Mouse (Mus musculus) midbrain, embryonic 12.5 days (tissue): ENCODE results near the gene Gm20388. TPM values are rescaled to one million over a fixed set of nuclear protein-coding genes. Genes with fewer than 3 reads are reported as not detected.

Experiments used
- ATAC-seq: fragments of 200-750 bp; cut with Nextera tagmentation; 2 replicates; pipeline ENCODE4 v1.8.0; 2017; ENCODE audit warnings: low read depth, moderate TSS enrichment, moderate library complexity; ENCODE audit not compliant: low FRiP score
- H3K27ac ChIP-seq: fragments of 300-500 bp; sonication (generic); replicated peaks from 2 replicates; pipeline ENCODE4 v1.5.1; 2016; ENCODE audit warnings: mild to moderate bottlenecking
- H3K27me3 ChIP-seq: fragments of 300-500 bp; sonication (generic); 2 replicates; pipeline ENCODE4 v1.6.1; 2016; ENCODE audit warnings: mild to moderate bottlenecking
- H3K36me3 ChIP-seq: fragments of 300-500 bp; sonication (generic); 2 replicates; pipeline ENCODE4 v1.6.1; 2016
- H3K4me1 ChIP-seq: fragments of 300-500 bp; sonication (generic); 2 replicates; pipeline ENCODE4 v1.6.1; 2016
- H3K4me2 ChIP-seq: fragments of 300-500 bp; sonication (generic); replicated peaks from 2 replicates; pipeline ENCODE4 v1.6.1; 2016; ENCODE audit warnings: mild to moderate bottlenecking, moderate library complexity
- H3K4me3 ChIP-seq: fragments of 300-500 bp; sonication (generic); 2 replicates; pipeline ENCODE4 v1.5.1; 2016; ENCODE audit warnings: mild to moderate bottlenecking
- H3K9ac ChIP-seq: fragments of 300-500 bp; sonication (generic); replicated peaks from 2 replicates; pipeline ENCODE4 v1.6.1; 2016; ENCODE audit warnings: mild to moderate bottlenecking, moderate library complexity
- H3K9me3 ChIP-seq: fragments of 300-500 bp; sonication (generic); 2 replicates; pipeline ENCODE4 v1.6.1; 2016; ENCODE audit warnings: mild to moderate bottlenecking
- WGBS: fragments of 180-500 bp; shearing (Covaris S2); methylation state at CpG from one replicate; pipeline ENCODE4 v1.1.7; 2016; 5-methylcytosine and 5-hydroxymethylcytosine counted together
- polyA plus RNA-seq: library from polyadenylated mRNA; unstranded; fragments of >200 nt; fragmentation: Nextera tagmentation; extraction: Ambion mirVana; gene quantifications from 2 replicates; pipeline ENCODE4 v1.2.1, GENCODE M21; 2016

Gm20388 gene
- polyA plus RNA-seq, 1 experiment from 2014 or later: not detected

GRCm38 (mm10) chr8:120036578-120036977, 125.9 kb downstream of the Gm20388 start:
- Histone ChIP-seq H3K27ac (no peak overlapping the region), H3K4me2 (no peak overlapping the region), H3K9me3 (no peaks in the 10 kb centered on the region), H3K9ac (no peak overlapping the region), H3K4me1 (peaks cover 12% of the 10 kb centered on the region; the same call in 1 of the 2 replicates), H3K4me3 (no peak overlapping the region), H3K27me3 (no peaks in the 10 kb centered on the region), H3K36me3 (no peaks in the 10 kb centered on the region)
- WGBS: 83% methylated on average over 4 of the region's 4 CpGs
- no peak for ATAC-seq

- Histone ChIP-seq H3K27me3 (no peaks in the 10 kb centered on the region), H3K9ac (no peak overlapping the region), H3K36me3 (no peaks in the 10 kb centered on the region), H3K27ac (no peak overlapping the region), H3K4me3 (no peak overlapping the region), H3K4me1 (peaks cover 12% of the 10 kb centered on the region; the same call in 1 of the 2 replicates), H3K9me3 (no peaks in the 10 kb centered on the region), H3K4me2 (no peak overlapping the region)
- ATAC-seq: no peak
- WGBS: 91% methylated on average over 15 of the region's 15 CpGs
Measured at GRCm38 (mm10) chr8:120037199-120037598, 126.6 kb downstream of the Gm20388 start.

- Histone ChIP-seq H3K4me1 (peaks cover 12% of the 10 kb centered on the region; the same call in 1 of the 2 replicates), H3K4me3 (no peak overlapping the region), H3K27ac (no peak overlapping the region)
Measured at GRCm38 (mm10) chr8:120037611-120038010, 127.0 kb downstream of the Gm20388 start.

GRCm38 (mm10) chr8:120038741-120039140, 128.1 kb downstream of the Gm20388 start:
- H3K36me3 ChIP-seq: no peaks in the 10 kb centered on the region
- peaks cover 12% of the 10 kb centered on the region; the same call in 1 of the 2 replicates for H3K4me1 ChIP-seq
- ATAC-seq: no peak
- H3K27ac ChIP-seq: no peak overlapping the region
- H3K4me3 ChIP-seq: no peak overlapping the region
- no peak overlapping the region for H3K9ac ChIP-seq
- 85% methylated on average over 12 of the region's 12 CpGs for WGBS
- no peaks in the 10 kb centered on the region for H3K9me3 ChIP-seq
- no peak overlapping the region for H3K4me2 ChIP-seq
- H3K27me3 ChIP-seq: no peaks in the 10 kb centered on the region

More at GRCm38 (mm10) chr8:120037611-120038010, 127.0 kb downstream of the Gm20388 start:
- Histone ChIP-seq H3K27me3 (no peaks in the 10 kb centered on the region), H3K4me2 (no peak overlapping the region), H3K9me3 (no peaks in the 10 kb centered on the region), H3K36me3 (no peaks in the 10 kb centered on the region), H3K9ac (no peak overlapping the region)
- no peak for ATAC-seq
- 91% methylated on average over 8 of the region's 8 CpGs for WGBS

DNA sequence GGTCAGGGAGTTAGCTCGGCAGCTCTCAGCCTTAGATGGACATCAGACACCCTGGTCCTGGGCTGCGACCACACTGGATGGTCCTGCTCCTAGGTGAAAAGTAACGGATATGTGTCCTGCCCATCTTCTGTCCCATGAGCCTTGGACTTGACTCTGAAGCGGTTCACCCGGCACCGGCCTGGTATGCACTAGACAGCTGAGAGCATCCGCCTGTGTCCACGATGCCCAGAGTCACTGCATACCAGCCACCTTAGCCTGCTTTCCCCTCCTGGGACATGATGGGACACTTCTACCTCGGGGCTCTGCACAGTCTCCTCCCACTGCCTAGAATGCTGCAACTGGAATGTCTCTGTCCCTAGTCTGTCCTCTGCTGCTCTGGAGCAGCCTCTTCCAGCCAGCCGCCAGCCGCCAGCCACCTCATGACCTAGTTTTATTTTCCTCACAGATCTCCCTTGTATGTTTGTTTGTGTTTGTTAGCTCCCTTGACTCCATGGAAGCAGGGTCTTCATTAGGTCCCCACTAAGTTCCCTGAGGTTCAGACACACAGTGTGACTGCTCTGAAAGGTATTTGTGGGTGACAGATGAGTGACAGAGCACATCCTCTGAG, 128.8 kb downstream of the Gm20388 start:
- H3K27me3 ChIP-seq: no peaks in the 10 kb centered on the region
- H3K27ac ChIP-seq: no peak overlapping the region
- no peak for ATAC-seq
- peaks cover 9% of the 10 kb centered on the region; the same call in 1 of the 2 replicates for H3K4me1 ChIP-seq
- no peak overlapping the region for H3K4me2 ChIP-seq
- WGBS: 84% methylated on average over 11 of the region's 11 CpGs
- H3K36me3 ChIP-seq: no peaks in the 10 kb centered on the region
- no peak overlapping the region for H3K4me3 ChIP-seq
- no peak overlapping the region for H3K9ac ChIP-seq
- H3K9me3 ChIP-seq: no peaks in the 10 kb centered on the region

DNA sequence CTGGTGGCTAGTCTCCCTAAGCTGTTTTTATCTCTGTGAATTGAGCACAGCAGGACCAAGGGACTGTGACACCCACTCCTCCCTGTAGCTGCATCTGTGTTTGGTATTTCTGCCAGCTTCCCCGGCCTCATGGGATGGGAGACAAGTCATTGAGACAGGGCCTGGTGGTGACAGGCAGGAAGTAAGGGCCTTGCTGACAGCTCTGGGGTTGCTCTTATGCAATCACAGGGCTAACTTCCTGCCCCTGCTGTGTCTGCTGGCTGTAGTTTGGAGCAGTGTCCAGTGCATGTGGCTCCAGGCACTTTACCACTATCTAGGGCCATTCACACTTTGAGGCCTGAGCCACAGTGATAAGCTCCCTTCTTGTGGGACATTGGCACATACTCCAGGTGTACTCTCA, 130.2 kb downstream of the Gm20388 start:
- 100% methylated on average over 1 of the region's 1 CpGs for WGBS
- Histone ChIP-seq H3K9ac (no peak overlapping the region), H3K27me3 (no peaks in the 10 kb centered on the region), H3K36me3 (no peaks in the 10 kb centered on the region), H3K4me2 (no peak overlapping the region), H3K9me3 (no peaks in the 10 kb centered on the region), H3K4me1 (peaks cover 5% of the 10 kb centered on the region; the same call in 1 of the 2 replicates), H3K27ac (no peak overlapping the region), H3K4me3 (no peak overlapping the region)
- no peak for ATAC-seq

DNA sequence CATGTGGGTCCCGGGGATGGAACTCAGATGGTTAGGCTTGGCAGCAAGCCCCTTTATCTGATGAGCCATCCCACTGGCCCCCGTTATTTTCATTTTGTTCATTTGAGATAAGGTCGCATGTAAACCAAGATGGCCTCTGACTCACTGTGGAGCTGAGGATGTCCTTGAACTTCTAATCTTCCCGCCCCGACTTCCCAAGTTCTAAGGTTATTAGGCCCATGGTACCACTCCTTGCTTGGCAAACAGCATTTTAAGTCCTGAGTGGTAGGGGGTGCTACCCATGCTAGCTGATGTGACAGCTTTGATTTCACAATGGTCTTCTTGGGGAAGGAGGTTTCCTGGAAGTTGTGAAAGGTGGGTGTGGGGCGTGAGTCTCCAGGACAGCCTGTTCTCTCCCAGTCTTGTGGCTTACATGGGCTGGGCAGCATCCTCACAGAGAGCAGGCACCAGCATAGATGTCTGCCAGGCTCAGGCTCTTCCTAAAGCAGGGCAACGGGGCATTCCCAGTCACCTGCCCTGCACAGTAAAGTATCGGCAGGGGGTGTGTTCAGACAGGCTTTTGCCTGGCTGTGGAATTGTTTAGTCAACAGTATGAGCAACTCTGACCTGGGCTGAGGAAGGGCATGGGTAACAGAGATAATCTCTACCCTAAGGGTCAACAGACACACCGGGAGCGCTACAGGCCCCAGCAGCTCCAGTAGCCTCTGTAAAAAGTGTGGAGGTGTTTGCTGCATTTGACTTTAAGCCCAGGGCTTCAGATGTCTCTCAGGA, 132.1 kb downstream of the Gm20388 start:
- 0 out of 2 replicates have a peak, but pooled peaks cover 7% of the 10 kb centered on the region for H3K4me1 ChIP-seq
- WGBS: 70% methylated on average over 10 of the region's 10 CpGs
- no peak for ATAC-seq

DNA sequence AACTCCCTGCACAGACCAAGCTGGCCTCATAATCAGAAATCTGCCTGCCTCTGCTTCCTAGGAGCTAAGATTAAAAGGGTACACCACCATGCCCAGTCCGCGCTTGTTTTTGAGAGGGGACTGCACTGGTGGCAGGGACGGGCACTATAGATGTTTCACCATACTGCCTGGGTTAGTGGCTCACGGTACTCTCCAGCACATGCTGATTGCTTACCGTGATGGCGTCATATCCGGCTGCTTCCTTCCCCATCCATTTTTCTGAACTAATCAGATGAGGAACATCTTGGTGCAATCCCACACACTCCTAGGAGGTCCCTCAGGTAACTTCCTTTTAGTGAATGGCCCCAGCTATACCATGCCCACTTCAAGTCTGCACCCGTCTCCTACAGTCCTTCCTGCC, 134.3 kb downstream of the Gm20388 start:
- Histone ChIP-seq H3K27ac (no peak overlapping the region), H3K9me3 (no peaks in the 10 kb centered on the region), H3K4me2 (no peak overlapping the region), H3K36me3 (no peaks in the 10 kb centered on the region), H3K4me3 (no peak overlapping the region), H3K27me3 (no peaks in the 10 kb centered on the region), H3K9ac (no peak overlapping the region), H3K4me1 (0 out of 2 replicates have a peak, but pooled peaks cover 7% of the 10 kb centered on the region)
- 91% methylated on average over 8 of the region's 8 CpGs for WGBS
- ATAC-seq: no peak

More for the DNA sequence above, 132.1 kb downstream of the Gm20388 start:
- Histone ChIP-seq H3K9me3 (no peaks in the 10 kb centered on the region), H3K9ac (no peak overlapping the region), H3K27ac (no peak overlapping the region), H3K27me3 (no peaks in the 10 kb centered on the region), H3K36me3 (no peaks in the 10 kb centered on the region), H3K4me3 (no peak overlapping the region), H3K4me2 (no peak overlapping the region)

DNA sequence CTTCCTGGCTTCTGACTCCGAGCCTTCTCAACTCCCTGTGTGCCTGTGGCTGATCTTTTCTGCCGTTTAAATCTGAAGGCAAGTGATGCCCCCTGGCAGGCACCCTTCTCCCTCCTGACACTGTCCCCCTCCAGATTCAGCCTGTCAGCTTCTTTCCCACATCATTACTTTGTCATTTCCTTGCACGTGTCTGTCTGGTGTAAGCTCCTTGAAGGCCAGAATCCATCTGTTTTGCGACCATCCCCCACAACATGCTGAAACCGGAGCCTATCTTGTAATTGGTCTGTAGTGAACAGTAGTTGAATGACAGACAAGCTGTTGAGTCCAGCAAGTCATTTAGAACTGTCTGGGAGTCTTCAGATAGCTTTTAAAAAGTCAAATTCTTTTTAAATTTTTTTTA, 134.8 kb downstream of the Gm20388 start:
- WGBS: 65% methylated on average over 5 of the region's 5 CpGs
- no peaks in the 10 kb centered on the region for H3K27me3 ChIP-seq
- no peak overlapping the region for H3K27ac ChIP-seq
- 0 out of 2 replicates have a peak, but pooled peaks cover 7% of the 10 kb centered on the region for H3K4me1 ChIP-seq
- no peaks in the 10 kb centered on the region for H3K36me3 ChIP-seq
- no peaks in the 10 kb centered on the region for H3K9me3 ChIP-seq
- no peak for ATAC-seq
- no peak overlapping the region for H3K9ac ChIP-seq
- H3K4me3 ChIP-seq: no peak overlapping the region
- H3K4me2 ChIP-seq: no peak overlapping the region

DNA sequence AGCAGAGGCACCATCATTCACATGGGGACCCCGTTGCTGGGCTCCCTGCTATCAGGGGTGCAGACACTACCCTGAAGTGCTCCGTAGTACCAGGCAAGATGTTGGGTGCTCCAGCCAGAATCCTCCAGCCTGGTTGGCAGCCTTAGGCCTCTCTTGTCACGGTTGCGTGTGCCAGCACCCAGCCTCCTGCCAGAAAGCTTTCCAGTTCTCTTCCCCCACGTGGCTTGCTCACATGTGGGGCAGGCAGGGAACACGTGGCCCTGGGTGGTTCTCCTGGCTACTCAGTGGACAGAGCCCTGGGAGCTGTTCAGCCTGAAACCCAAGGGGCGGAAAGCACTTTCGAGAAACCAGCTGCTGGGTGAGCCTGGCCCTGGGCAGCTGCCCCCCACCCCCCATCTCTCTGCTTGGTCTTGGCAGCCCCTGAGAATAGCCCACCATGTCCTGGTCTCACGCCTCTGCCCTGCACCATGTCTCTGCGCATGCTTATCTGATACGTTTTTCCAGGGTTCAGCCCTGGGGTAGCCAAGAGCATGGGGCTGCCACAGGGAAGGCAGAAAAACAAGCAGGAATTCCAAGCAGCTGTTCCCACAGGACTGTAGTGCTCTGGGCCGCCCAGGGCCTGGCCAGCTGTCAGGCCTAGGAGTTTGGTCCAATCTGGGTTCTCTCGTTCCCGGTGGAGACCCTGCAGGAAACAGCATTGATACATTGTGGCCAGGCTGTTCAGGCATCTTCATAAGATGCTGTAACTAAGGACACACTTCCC, 135.8 kb downstream of the Gm20388 start:
- H3K36me3 ChIP-seq: no peaks in the 10 kb centered on the region
- WGBS: 75% methylated on average over 14 of the region's 14 CpGs
- H3K4me2 ChIP-seq: no peak overlapping the region
- no peak for ATAC-seq
- 0 out of 2 replicates have a peak, but pooled peaks cover 7% of the 10 kb centered on the region for H3K4me1 ChIP-seq
- H3K27me3 ChIP-seq: no peaks in the 10 kb centered on the region
- no peak overlapping the region for H3K4me3 ChIP-seq
- no peak overlapping the region for H3K27ac ChIP-seq
- H3K9me3 ChIP-seq: no peaks in the 10 kb centered on the region
- H3K9ac ChIP-seq: no peak overlapping the region

DNA sequence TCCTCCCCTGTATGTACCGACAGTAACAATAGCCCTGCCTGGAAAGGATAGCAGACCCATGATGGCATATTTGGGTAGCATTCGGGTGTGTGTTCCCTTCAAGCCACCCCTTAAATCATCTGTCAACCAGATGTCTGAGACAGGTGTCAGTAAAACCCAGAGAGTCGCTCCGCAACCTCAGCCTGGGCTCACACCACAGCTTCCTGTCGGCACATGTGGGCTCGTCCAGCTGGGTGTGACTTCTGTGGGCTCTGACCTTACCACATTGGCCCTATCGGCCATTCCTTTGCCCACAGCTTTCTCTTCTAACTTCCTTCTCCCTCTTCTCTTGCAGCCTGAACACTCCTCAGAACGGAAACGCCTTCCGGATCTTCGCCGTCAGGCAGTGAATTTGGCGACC, 139.3 kb downstream of the Gm20388 start:
- no peaks in the 10 kb centered on the region for H3K27me3 ChIP-seq
- no peak overlapping the region for H3K9ac ChIP-seq
- no peak overlapping the region for H3K4me3 ChIP-seq
- no peak overlapping the region for H3K27ac ChIP-seq
- no peaks in the 10 kb centered on the region for H3K36me3 ChIP-seq
- no peaks in the 10 kb centered on the region for H3K9me3 ChIP-seq
- ATAC-seq: no peak
- WGBS: 87% methylated on average over 13 of the region's 13 CpGs
- no peak overlapping the region for H3K4me2 ChIP-seq
- H3K4me1 ChIP-seq: 0 out of 2 replicates have a peak, but pooled peaks cover 7% of the 10 kb centered on the region

DNA sequence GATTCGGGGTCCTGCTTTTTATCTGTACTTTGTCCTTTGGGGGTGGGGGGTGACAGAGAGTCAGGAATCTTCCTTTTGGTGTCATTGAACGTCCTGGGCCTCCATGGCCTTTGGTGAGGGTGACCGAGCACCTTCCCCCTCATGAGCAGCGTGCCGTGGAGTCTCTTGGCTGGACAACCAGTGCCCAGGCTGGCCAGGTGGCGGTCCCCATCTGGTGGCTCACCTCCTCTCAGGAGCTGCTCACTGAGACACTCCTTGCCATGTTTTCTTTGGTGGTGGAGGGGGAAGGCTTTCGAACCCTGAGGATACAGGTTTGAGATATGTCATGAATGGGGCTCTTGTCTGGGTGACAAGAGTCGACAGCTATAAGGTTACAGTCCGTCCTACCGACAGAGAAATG, 139.7 kb downstream of the Gm20388 start:
- H3K9ac ChIP-seq: no peak overlapping the region
- H3K36me3 ChIP-seq: no peaks in the 10 kb centered on the region
- 80% methylated on average over 10 of the region's 10 CpGs for WGBS
- H3K4me2 ChIP-seq: no peak overlapping the region
- H3K9me3 ChIP-seq: no peaks in the 10 kb centered on the region
- no peaks in the 10 kb centered on the region for H3K27me3 ChIP-seq
- ATAC-seq: no peak
- H3K4me1 ChIP-seq: 0 out of 2 replicates have a peak, but pooled peaks cover 7% of the 10 kb centered on the region
- H3K4me3 ChIP-seq: no peak overlapping the region
- no peak overlapping the region for H3K27ac ChIP-seq
